Mouse (Mus musculus) erythroblast, embryonic 14.5 days (primary cell): ENCODE results near the gene Tent5c.

Experiments
- GATA1 ChIP-seq: IDR thresholded peaks from 2 replicates; pipeline ENCODE4 v1.6.1; 2012; ENCODE audit warnings: low read length, inconsistent platforms, mixed read lengths
- TAL1 ChIP-seq: IDR thresholded peaks from 3 replicates; pipeline ENCODE4 v1.6.1; 2012; ENCODE audit warnings: low read length, inconsistent platforms, mixed read lengths

GRCm38 (mm10) chr3:100440754-100441153, 48.4 kb downstream of the Tent5c start:
- TF ChIP-seq GATA1 = peak; percentile 22; the same call in 1 of the 2 replicates
- no peak for TF ChIP-seq TAL1
